Mouse (Mus musculus) intestine, embryonic 14.5 days (tissue): ENCODE results near the gene Ago3. TPM values are rescaled to one million over a fixed set of nuclear protein-coding genes. Genes with fewer than 3 reads are reported as not detected.

Experiments
- ATAC-seq: fragments of 200-750 bp; cut with Nextera tagmentation; replicated peaks from 2 replicates; pipeline ENCODE4 v1.8.0; 2017; ENCODE audit warnings: low read depth, moderate number of reproducible peaks, moderate TSS enrichment, moderate library complexity; ENCODE audit not compliant: low FRiP score, low TSS enrichment
- DNase-seq: peaks from one replicate; pipeline ENCODE4 v3.0.0-alpha.2; 2018; ENCODE audit warnings: low spot score
- H3K27ac ChIP-seq: fragments of 300-500 bp; sonication (generic); 2 replicates; pipeline ENCODE4 v1.5.1; 2014; ENCODE audit warnings: low read depth, mild to moderate bottlenecking, control low read depth
- H3K27me3 ChIP-seq: fragments of 300-500 bp; sonication (generic); replicated peaks from 2 replicates; pipeline ENCODE4 v1.6.1; 2014; ENCODE audit warnings: low read length, control low read depth; ENCODE audit not compliant: control insufficient read depth, insufficient read depth
- H3K36me3 ChIP-seq: fragments of 300-500 bp; sonication (generic); 2 replicates; pipeline ENCODE4 v1.6.1; 2014; ENCODE audit warnings: low read length, control low read depth; ENCODE audit not compliant: control insufficient read depth, insufficient read depth
- H3K4me1 ChIP-seq: fragments of 300-500 bp; sonication (generic); replicated peaks from 2 replicates; pipeline ENCODE4 v1.6.1; 2014; ENCODE audit warnings: low read length, control low read depth, mixed read lengths; ENCODE audit not compliant: control insufficient read depth, insufficient read depth
- H3K4me2 ChIP-seq: fragments of 300-500 bp; sonication (generic); 2 replicates; pipeline ENCODE4 v1.6.1; 2014; ENCODE audit warnings: low read length
- H3K4me3 ChIP-seq: fragments of 300-500 bp; sonication (generic); 2 replicates; pipeline ENCODE4 v1.5.1; 2014; ENCODE audit warnings: low read depth, low read length, control low read depth, mixed read lengths
- H3K9ac ChIP-seq: fragments of 300-500 bp; sonication (generic); 2 replicates; pipeline ENCODE4 v1.6.1; 2014; ENCODE audit warnings: mild to moderate bottlenecking, low read length
- H3K9me3 ChIP-seq: fragments of 300-500 bp; sonication (generic); 2 replicates; pipeline ENCODE4 v1.6.1; 2016; ENCODE audit warnings: low read length, control low read depth; ENCODE audit not compliant: control insufficient read depth
- WGBS: fragments of 180-500 bp; shearing (Covaris S2); extraction: QIAGEN DNeasy Blood & Tissue Kit; methylation state at CpG from one replicate; pipeline ENCODE4 v1.1.7; 2014; 5-methylcytosine and 5-hydroxymethylcytosine counted together
- polyA plus RNA-seq: library from polyadenylated mRNA; unstranded; fragments of >200 nt; fragmentation: Nextera tagmentation; extraction: Ambion mirVana; gene quantifications from 2 replicates; pipeline ENCODE4 v1.2.1, GENCODE M21; 2014

The Ago3 gene
- polyA plus RNA-seq, 1 experiment from 2014 or later, result 13.2 TPM

GRCm38 (mm10) chr4:126300916-126301583 is 128.3 kb downstream of the Ago3 start:
- peaks cover 48% of the 10 kb centered on the region for H3K27me3 ChIP-seq
- WGBS, result under 1% methylated on average over 50 of the region's 50 CpGs
- peak overlapping the region; percentile 29; the same call in 1 of the 2 replicates for H3K9ac ChIP-seq
- peak overlapping the region; percentile 67 for H3K4me2 ChIP-seq
- no peaks in the 10 kb centered on the region for H3K36me3 ChIP-seq
- H3K27ac ChIP-seq, result no peak overlapping the region
- H3K4me1 ChIP-seq, result peaks cover 23% of the 10 kb centered on the region
- ATAC-seq (peak; percentile 44; the same call in 1 of the 2 replicates), DNase-seq (peak; percentile 73)
- H3K4me3 ChIP-seq, result peak overlapping the region; percentile 31
- H3K9me3 ChIP-seq, result peaks cover 3% of the 10 kb centered on the region; the same call in 1 of the 2 replicates

GRCm38 (mm10) chr4:126296617-126297101 is 132.7 kb downstream of the Ago3 start:
- peak overlapping the region; percentile 18; the same call in 1 of the 2 replicates for H3K27ac ChIP-seq
- peaks cover 39% of the 10 kb centered on the region for H3K27me3 ChIP-seq

GRCm38 (mm10) chr4:126295937-126296336 is 133.4 kb downstream of the Ago3 start:
- Histone ChIP-seq H3K4me2 (no peak overlapping the region), H3K27me3 (peaks cover 32% of the 10 kb centered on the region), H3K4me1 (peaks cover 14% of the 10 kb centered on the region; the same call in 1 of the 2 replicates), H3K9ac (no peak overlapping the region), H3K27ac (no peak overlapping the region), H3K4me3 (no peak overlapping the region), H3K36me3 (no peaks in the 10 kb centered on the region), H3K9me3 (no peaks in the 10 kb centered on the region)
- ATAC-seq (no peak), DNase-seq (no peak)
- 46% methylated on average over 4 of the region's 4 CpGs for WGBS

More at GRCm38 (mm10) chr4:126296617-126297101, 132.7 kb downstream of the Ago3 start:
- Histone ChIP-seq H3K4me1 (peaks cover 21% of the 10 kb centered on the region), H3K4me2 (peak overlapping the region; percentile 54), H3K4me3 (peak overlapping the region; percentile 20), H3K9me3 (no peaks in the 10 kb centered on the region), H3K36me3 (no peaks in the 10 kb centered on the region), H3K9ac (peak overlapping the region; percentile 29)
- ATAC-seq, result peak; percentile 41; the same call in 1 of the 2 replicates
- under 1% methylated on average over 34 of the region's 34 CpGs for WGBS
- DNase-seq, result peak; percentile 78

- Histone ChIP-seq H3K4me1 (peaks cover 10% of the 10 kb centered on the region; the same call in 1 of the 2 replicates), H3K9me3 (no peaks in the 10 kb centered on the region), H3K4me3 (no peak overlapping the region), H3K27me3 (peaks cover 24% of the 10 kb centered on the region), H3K36me3 (no peaks in the 10 kb centered on the region), H3K4me2 (no peak overlapping the region), H3K27ac (no peak overlapping the region), H3K9ac (no peak overlapping the region)
- WGBS, result 70% methylated on average over 6 of the region's 6 CpGs
- ATAC-seq, result no peak
- no peak for DNase-seq
These were observed 134.2 kb downstream of the Ago3 start for GRCm38 (mm10) chr4:126295152-126295551.

- H3K9ac ChIP-seq, result no peak overlapping the region
- no peaks in the 10 kb centered on the region for H3K36me3 ChIP-seq
- DNase-seq (no peak), ATAC-seq (no peak)
- H3K27me3 ChIP-seq, result peaks cover 38% of the 10 kb centered on the region
- H3K4me3 ChIP-seq, result no peak overlapping the region
- no peak overlapping the region for H3K27ac ChIP-seq
- peaks cover 6% of the 10 kb centered on the region; the same call in 1 of the 2 replicates for H3K4me1 ChIP-seq
- WGBS, result 20% methylated on average over 13 of the region's 13 CpGs
- H3K4me2 ChIP-seq, result no peak overlapping the region
- no peaks in the 10 kb centered on the region for H3K9me3 ChIP-seq
These were observed 138.2 kb downstream of the Ago3 start for GRCm38 (mm10) chr4:126291196-126291595.

- no peak for ATAC-seq
- 86% methylated on average over 8 of the region's 8 CpGs for WGBS
These were observed 139.0 kb downstream of the Ago3 start for GRCm38 (mm10) chr4:126290314-126290713.

GRCm38 (mm10) chr4:126288085-126288666 is 141.2 kb downstream of the Ago3 start:
- Histone ChIP-seq H3K27me3 (peaks cover 36% of the 10 kb centered on the region), H3K9me3 (no peaks in the 10 kb centered on the region), H3K27ac (peak overlapping the region; percentile 40; the same call in 1 of the 2 replicates), H3K4me1 (0 out of 2 replicates have a peak, but pooled peaks cover 5% of the 10 kb centered on the region), H3K4me2 (peak overlapping the region; percentile 57), H3K9ac (no peak overlapping the region), H3K36me3 (no peaks in the 10 kb centered on the region), H3K4me3 (no peak overlapping the region)
- DNase-seq (no peak), ATAC-seq (no peak)
- WGBS, result 34% methylated on average over 17 of the region's 17 CpGs

More at GRCm38 (mm10) chr4:126290314-126290713, 139.0 kb downstream of the Ago3 start:
- DNase-seq, result no peak
- Histone ChIP-seq H3K27me3 (peaks cover 36% of the 10 kb centered on the region), H3K4me3 (no peak overlapping the region), H3K36me3 (no peaks in the 10 kb centered on the region), H3K4me1 (0 out of 2 replicates have a peak, but pooled peaks cover 5% of the 10 kb centered on the region), H3K4me2 (no peak overlapping the region), H3K27ac (no peak overlapping the region), H3K9ac (no peak overlapping the region), H3K9me3 (no peaks in the 10 kb centered on the region)

GRCm38 (mm10) chr4:126287302-126287995 is 141.9 kb downstream of the Ago3 start:
- Histone ChIP-seq H3K4me2 (peak overlapping the region; percentile 57), H3K4me1 (0 out of 2 replicates have a peak, but pooled peaks cover 5% of the 10 kb centered on the region), H3K9me3 (no peaks in the 10 kb centered on the region), H3K4me3 (peak overlapping the region; percentile 41), H3K27me3 (peaks cover 36% of the 10 kb centered on the region), H3K36me3 (no peaks in the 10 kb centered on the region), H3K9ac (no peak overlapping the region), H3K27ac (no peak overlapping the region)
- WGBS, result 26% methylated on average over 11 of the region's 11 CpGs
- DNase-seq, result no peak
- ATAC-seq, result no peak
